Mouse (Mus musculus): ENCODE results near the gene Cacng4.

GRCm38 (mm10) chr11:107760001-107760400, 34.4 kb downstream of the Cacng4 start:
- no peak for TF ChIP-seq EP300 (optimal IDR thresholded peaks at IDR 0.05)
- TF ChIP-seq CTCF (IDR thresholded peaks at IDR 0.05; ENCODE audit: low read depth), result no peak

Measured in stomach, postnatal 0 days (tissue).